Mouse (Mus musculus) frontal cortex, postnatal 36 days (tissue): ENCODE data around the gene Rxfp4.

ENCODE experiments used
- DNase-seq, 2 experiments: peaks; one replicate each; pipeline ENCODE4 v3.0.0; 2022; ENCODE audit warnings: low spot score in 2 of 2

Rxfp4 gene

GRCm38 (mm10) chr3:88651669-88652618 lies 998 bp downstream of the Rxfp4 start:
- no peak for DNase-seq

GRCm38 (mm10) chr3:88650713-88651504 lies 2.0 kb downstream of the Rxfp4 start:
- no peak for DNase-seq

- no peak for DNase-seq
These were observed 3.0 kb downstream of the Rxfp4 start for GRCm38 (mm10) chr3:88649967-88650366.

GRCm38 (mm10) chr3:88649186-88649585 lies 3.8 kb downstream of the Rxfp4 start:
- no peak for DNase-seq

- DNase-seq, result no peak
These were observed 4.3 kb downstream of the Rxfp4 start for GRCm38 (mm10) chr3:88648452-88649168.

- DNase-seq, result no peak
These were observed 5.0 kb downstream of the Rxfp4 start for GRCm38 (mm10) chr3:88647779-88648413.

GRCm38 (mm10) chr3:88647076-88647475 lies 5.9 kb downstream of the Rxfp4 start:
- DNase-seq, result no peak

GRCm38 (mm10) chr3:88646426-88646995 lies 6.4 kb downstream of the Rxfp4 start:
- no peak for DNase-seq

- no peak for DNase-seq
These were observed 7.0 kb downstream of the Rxfp4 start for GRCm38 (mm10) chr3:88645937-88646336.

GRCm38 (mm10) chr3:88643078-88643477 lies 9.9 kb downstream of the Rxfp4 start:
- DNase-seq, result no peak

- DNase-seq, result peak in 1 of 2 experiments; percentile 79
These were observed 12.3 kb downstream of the Rxfp4 start for GRCm38 (mm10) chr3:88640676-88641075.

GRCm38 (mm10) chr3:88639239-88639638 lies 13.7 kb downstream of the Rxfp4 start:
- DNase-seq, result no peak

- DNase-seq, result no peak
These were observed 15.8 kb downstream of the Rxfp4 start for GRCm38 (mm10) chr3:88637134-88637533.

GRCm38 (mm10) chr3:88636555-88636986 lies 16.4 kb downstream of the Rxfp4 start:
- no peak for DNase-seq

- DNase-seq, result no peak
These were observed 17.3 kb downstream of the Rxfp4 start for GRCm38 (mm10) chr3:88635506-88636275.

GRCm38 (mm10) chr3:88633056-88633455 lies 19.9 kb downstream of the Rxfp4 start:
- no peak for DNase-seq

GRCm38 (mm10) chr3:88631921-88632587 lies 20.9 kb downstream of the Rxfp4 start:
- DNase-seq, result no peak

GRCm38 (mm10) chr3:88630849-88631341 lies 22.0 kb downstream of the Rxfp4 start:
- DNase-seq, result peak; percentile 68 to 76

GRCm38 (mm10) chr3:88630018-88630417 lies 22.9 kb downstream of the Rxfp4 start:
- no peak for DNase-seq
